Mouse (Mus musculus): ENCODE data around the gene Sh2d1b2. TPM values are rescaled to one million over a fixed set of nuclear protein-coding genes. Genes with fewer than 3 reads are reported as not detected.

Gene Sh2d1b2
- polyA plus RNA-seq, 1 experiment from 2014 or later = not detected

DNA sequence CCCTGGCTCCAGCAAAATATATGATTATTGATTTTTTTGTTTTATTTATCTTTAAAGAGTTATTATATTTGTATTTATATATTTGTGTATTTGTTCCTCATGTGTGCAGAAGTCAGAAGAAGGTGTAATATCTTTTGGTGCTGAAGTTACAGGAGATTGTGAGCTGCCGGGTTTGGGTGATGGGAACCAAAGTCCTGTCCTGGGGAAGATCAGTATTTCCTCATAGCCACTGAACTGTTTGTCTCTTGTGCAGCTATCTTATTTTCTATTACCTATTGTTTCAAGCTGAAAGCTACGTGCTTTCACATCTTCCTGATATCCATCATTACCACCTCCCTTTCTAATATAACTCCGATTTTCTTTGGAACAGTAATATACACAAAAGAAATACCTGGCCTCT, 17.0 kb upstream of the Sh2d1b2 start:
- no peak overlapping the region for H3K27ac ChIP-seq
- peak; percentile 29; the same call in 1 of the 2 replicates for ATAC-seq (ENCODE audit: low FRiP score)
- peak overlapping the region; percentile 82 for H3K4me2 ChIP-seq
- 74% methylated on average over 3 of the region's 3 CpGs for WGBS
- peaks cover 13% of the 10 kb centered on the region for H3K27me3 ChIP-seq
- no peaks in the 10 kb centered on the region for H3K9me3 ChIP-seq
- peaks cover 15% of the 10 kb centered on the region for H3K36me3 ChIP-seq
- H3K9ac ChIP-seq = no peak overlapping the region; the same call in 1 of the 2 replicates
- H3K4me1 ChIP-seq (replicated peaks) = peaks cover 10% of the 10 kb centered on the region
- H3K4me3 ChIP-seq = peak overlapping the region; percentile 95

DNA sequence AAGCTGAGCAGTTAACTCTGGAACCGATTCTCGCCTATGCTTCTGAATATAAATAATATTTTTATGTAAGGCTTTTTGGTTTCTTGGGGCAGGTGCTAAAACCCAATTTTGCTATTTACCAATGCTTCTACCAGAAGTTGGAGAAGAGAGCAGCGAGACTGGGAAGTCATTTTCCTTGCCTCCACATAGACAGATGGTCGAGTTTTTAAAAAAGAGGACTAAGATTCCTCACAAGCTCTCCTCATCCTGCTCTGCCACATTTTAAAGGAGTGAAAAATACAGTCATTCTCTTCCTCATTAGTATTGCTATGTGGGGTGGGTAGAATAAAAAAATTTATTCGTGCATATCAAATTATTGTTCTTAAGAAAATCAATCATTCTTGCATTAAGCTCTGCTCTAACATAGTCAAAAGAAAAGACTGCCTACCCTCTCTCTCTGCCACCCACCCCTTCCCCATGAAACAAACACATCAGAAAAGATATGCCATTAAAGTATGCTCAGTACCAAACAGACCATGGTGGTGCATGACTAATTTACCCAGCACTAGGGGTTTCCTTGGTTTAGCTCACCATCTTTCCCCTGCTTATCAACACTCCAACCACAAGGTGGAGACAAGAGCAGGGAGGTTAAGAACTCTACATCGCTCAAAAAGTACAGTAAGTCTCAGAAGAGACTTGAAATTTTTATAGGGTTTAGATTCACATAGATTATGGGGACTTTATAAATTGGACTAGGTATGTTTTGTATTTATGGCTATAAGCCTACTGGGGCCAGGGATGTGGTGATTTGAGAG, 14.3 kb upstream of the Sh2d1b2 start:
- Histone ChIP-seq H3K9me3 (no peaks in the 10 kb centered on the region), H3K4me1 (replicated peaks) (peaks cover 8% of the 10 kb centered on the region), H3K36me3 (no peaks in the 10 kb centered on the region), H3K4me3 (no peak overlapping the region), H3K27ac (no peak overlapping the region), H3K27me3 (peaks cover 17% of the 10 kb centered on the region), H3K9ac (no peak overlapping the region), H3K4me2 (no peak overlapping the region)
- ATAC-seq (ENCODE audit: low FRiP score) = no peak
- 85% methylated on average over 6 of the region's 6 CpGs for WGBS

DNA sequence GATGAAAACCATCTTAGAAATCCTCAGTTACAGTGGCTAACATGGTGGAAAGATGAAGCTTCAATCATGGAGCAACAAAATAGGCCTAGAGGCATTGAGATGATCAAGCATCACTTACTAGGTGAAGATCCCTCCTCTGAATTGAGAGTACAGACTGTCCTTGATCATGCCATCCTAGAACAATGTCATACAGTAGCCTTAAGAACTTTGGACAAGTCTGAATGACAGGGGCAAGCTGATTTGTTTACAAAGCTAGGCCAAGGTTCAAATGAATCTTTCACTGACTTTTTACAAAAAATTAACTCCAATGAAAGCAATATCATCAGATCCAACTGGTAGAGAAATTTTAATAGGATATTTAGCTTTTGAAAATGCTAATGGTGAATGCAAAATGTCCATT, 12.2 kb upstream of the Sh2d1b2 start:
- Histone ChIP-seq H3K4me3 (no peak overlapping the region), H3K4me2 (no peak overlapping the region), H3K4me1 (replicated peaks) (no peaks in the 10 kb centered on the region), H3K9ac (no peak overlapping the region), H3K27ac (no peak overlapping the region), H3K36me3 (no peaks in the 10 kb centered on the region), H3K27me3 (peaks cover 17% of the 10 kb centered on the region), H3K9me3 (no peaks in the 10 kb centered on the region)
- ATAC-seq (ENCODE audit: low FRiP score) = no peak

DNA sequence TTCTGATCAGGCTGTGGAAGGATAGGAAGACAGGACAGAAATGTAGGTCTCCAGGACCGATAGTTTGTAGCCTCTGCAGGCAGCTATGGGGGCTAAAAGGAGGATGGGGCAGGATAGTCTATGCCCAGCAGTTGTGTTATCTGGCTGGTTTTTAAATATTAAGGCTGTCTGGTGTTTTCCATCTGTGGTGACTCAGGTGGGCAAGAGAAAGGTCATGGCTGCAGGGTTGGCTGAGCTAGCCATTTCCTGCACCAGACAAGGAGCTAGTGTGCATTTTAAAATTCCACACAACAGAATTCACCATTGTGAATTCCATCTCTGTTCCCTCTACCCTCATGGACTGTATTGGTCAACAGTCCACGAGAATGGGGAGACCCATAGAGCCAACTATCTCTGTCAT, 9.3 kb upstream of the Sh2d1b2 start:
- peaks cover 4% of the 10 kb centered on the region; the same call in 1 of the 2 replicates for H3K27me3 ChIP-seq
- no peak overlapping the region for H3K27ac ChIP-seq
- 79% methylated on average over 2 of the region's 2 CpGs for WGBS
- no peak overlapping the region for H3K9ac ChIP-seq
- no peaks in the 10 kb centered on the region for H3K4me1 ChIP-seq (replicated peaks)
- ATAC-seq (ENCODE audit: low FRiP score) = no peak
- no peak overlapping the region for H3K4me2 ChIP-seq
- H3K9me3 ChIP-seq = no peaks in the 10 kb centered on the region
- H3K4me3 ChIP-seq = no peak overlapping the region
- H3K36me3 ChIP-seq = no peaks in the 10 kb centered on the region

DNA sequence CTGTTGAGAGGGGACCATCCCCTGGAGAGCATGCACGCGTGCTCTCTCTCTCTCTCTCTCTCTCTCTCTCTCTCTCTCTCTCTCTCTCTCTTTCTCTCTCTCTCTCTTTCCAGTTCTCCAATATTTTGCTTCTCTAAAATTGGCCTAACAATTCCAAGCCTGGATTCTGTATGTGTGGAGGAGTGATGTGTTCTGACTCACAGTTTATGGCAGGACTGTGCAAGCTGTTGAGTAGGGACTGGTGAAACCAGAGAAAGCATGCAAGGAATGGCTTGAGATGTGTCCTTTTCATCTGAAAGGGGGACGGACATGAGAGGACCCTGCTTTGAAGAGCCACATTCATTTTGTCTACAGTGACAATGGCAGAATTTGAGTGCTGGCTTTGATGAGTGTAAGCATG, 12.5 kb downstream of the Sh2d1b2 start:
- no peaks in the 10 kb centered on the region for H3K36me3 ChIP-seq
- no peak overlapping the region for H3K4me2 ChIP-seq
- no peaks in the 10 kb centered on the region for H3K9me3 ChIP-seq
- WGBS = 94% methylated on average over 3 of the region's 3 CpGs
- H3K9ac ChIP-seq = no peak overlapping the region
- no peaks in the 10 kb centered on the region for H3K4me1 ChIP-seq (replicated peaks)
- H3K27me3 ChIP-seq = peaks cover 16% of the 10 kb centered on the region
- ATAC-seq (ENCODE audit: low FRiP score) = no peak
- no peak overlapping the region for H3K4me3 ChIP-seq
- no peak overlapping the region for H3K27ac ChIP-seq

DNA sequence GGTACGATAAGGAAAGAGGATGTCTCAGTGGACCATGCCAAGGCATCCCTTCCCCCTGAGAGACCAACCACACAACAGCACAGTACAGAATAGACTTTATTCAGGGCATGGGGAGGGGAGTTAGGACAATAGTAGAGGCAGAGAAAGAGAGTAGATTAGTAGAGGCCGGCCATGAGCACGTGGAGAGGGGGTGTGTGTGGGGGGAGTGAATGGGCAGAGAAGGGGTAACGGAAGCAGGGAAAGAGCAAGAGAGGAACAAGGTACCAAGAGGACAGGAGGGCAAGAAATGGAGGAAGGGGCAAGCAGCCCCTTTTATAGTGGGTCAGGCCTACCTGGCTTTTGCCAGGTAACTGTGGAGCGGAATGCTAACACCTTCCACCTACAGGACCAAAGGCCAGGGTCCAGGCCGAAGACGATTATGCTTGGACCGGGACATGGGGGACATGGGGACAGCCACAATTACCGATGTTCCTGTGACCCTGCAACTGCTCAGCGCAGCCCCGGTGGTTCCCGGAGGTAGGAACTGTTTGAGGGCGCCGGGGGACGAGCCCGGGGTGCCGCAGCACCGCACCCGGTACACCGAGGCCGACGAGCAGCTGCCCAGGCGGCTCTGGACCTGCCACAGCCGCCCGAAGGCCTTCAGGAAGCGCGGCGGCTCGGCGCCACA, 22.5 kb downstream of the Sh2d1b2 start:
- peak overlapping the region; percentile 73 for H3K27ac ChIP-seq
- ATAC-seq (ENCODE audit: low FRiP score) = peak; percentile 94
- peaks cover 9% of the 10 kb centered on the region; the same call in 1 of the 2 replicates for H3K27me3 ChIP-seq
- peak overlapping the region; percentile 88 for H3K4me2 ChIP-seq
- H3K4me3 ChIP-seq = peak overlapping the region; percentile 75
- no peaks in the 10 kb centered on the region for H3K9me3 ChIP-seq
- peak overlapping the region; percentile 91 for H3K9ac ChIP-seq
- H3K36me3 ChIP-seq = no peaks in the 10 kb centered on the region
- peaks cover 6% of the 10 kb centered on the region for H3K4me1 ChIP-seq (replicated peaks)
- WGBS = 24% methylated on average over 30 of the region's 30 CpGs

DNA sequence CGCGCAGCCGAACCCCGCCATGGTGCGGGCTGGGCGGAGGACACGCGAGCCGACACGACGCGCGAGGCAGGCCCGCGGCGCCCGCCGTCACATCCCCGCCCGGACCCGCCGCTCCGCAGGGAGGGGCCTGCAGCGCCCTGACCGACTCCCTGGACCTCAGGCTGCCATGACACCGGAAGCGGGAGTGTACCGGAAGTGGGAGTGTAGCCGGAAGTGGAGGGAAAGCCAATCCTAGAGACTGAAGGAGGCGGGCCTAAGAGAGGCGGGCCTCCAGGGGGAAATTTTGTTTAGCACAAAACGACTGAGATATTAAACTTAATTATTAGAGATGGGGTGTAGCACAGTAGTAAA, 23.0 kb downstream of the Sh2d1b2 start:
- no peaks in the 10 kb centered on the region for H3K9me3 ChIP-seq
- peak; percentile 100 for ATAC-seq (ENCODE audit: low FRiP score)
- H3K9ac ChIP-seq = peak overlapping the region; percentile 91
- 0 out of 2 replicates have a peak, but pooled peaks cover 4% of the 10 kb centered on the region for H3K27me3 ChIP-seq
- 6% methylated on average over 32 of the region's 32 CpGs for WGBS
- peak overlapping the region; percentile 88 for H3K4me2 ChIP-seq
- peak overlapping the region; percentile 73 for H3K27ac ChIP-seq
- no peaks in the 10 kb centered on the region for H3K36me3 ChIP-seq
- peak overlapping the region; percentile 75 for H3K4me3 ChIP-seq
- H3K4me1 ChIP-seq (replicated peaks) = peaks cover 6% of the 10 kb centered on the region

DNA sequence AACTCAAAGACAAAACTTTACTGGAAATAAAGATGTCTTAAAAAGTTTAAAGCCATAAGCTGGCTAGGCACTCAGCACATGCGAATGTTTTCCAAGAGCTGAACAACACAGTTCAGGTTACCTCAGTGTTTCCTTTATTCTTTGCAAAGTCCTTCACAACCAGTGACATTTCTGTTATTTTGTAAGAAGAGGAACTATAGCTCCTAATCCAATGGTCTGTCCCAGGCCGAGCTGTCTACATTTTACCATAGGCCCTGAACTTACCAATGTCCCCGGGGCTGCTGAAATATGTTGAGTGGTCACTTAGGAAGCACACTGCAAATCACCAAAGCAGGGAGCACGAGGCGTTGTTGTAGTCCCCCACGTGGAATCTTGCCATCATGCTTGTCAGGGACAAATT, 37.7 kb downstream of the Sh2d1b2 start:
- no peak overlapping the region for H3K9ac ChIP-seq
- WGBS = 86% methylated on average over 6 of the region's 6 CpGs

DNA sequence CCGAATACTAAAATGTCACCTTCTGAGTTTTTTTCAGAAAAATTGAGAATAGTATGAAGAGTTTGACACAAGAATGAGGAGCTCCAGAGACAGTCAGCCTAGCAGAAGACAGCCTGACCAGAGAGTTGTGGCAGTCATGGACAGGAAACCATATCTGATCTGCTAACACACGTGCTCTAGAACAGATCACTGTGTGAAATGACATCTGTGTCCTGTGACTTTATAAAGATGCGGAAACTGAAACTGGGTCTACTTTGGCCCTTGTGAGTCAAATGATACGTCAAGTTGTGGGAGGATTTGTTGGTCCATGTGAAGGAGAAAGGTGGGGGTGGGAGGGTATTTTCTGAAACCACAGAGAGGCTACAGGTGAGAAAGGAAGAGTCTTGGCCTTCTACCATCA, 38.1 kb downstream of the Sh2d1b2 start:
- Histone ChIP-seq H3K4me1 (replicated peaks) (no peaks in the 10 kb centered on the region), H3K4me2 (no peak overlapping the region), H3K27me3 (no peaks in the 10 kb centered on the region), H3K9me3 (0 out of 2 replicates have a peak, but pooled peaks cover 8% of the 10 kb centered on the region), H3K27ac (no peak overlapping the region), H3K36me3 (no peaks in the 10 kb centered on the region), H3K9ac (no peak overlapping the region), H3K4me3 (no peak overlapping the region)
- 88% methylated on average over 4 of the region's 4 CpGs for whole genome bisulfite sequencing
- no peak for ATAC-seq (ENCODE audit: low FRiP score)

More for the DNA sequence above, 37.7 kb downstream of the Sh2d1b2 start:
- Histone ChIP-seq H3K4me1 (replicated peaks) (no peaks in the 10 kb centered on the region), H3K27me3 (no peaks in the 10 kb centered on the region), H3K27ac (no peak overlapping the region), H3K4me2 (no peak overlapping the region), H3K36me3 (no peaks in the 10 kb centered on the region), H3K9me3 (0 out of 2 replicates have a peak, but pooled peaks cover 5% of the 10 kb centered on the region), H3K4me3 (no peak overlapping the region)
- ATAC-seq (ENCODE audit: low FRiP score) = no peak

DNA sequence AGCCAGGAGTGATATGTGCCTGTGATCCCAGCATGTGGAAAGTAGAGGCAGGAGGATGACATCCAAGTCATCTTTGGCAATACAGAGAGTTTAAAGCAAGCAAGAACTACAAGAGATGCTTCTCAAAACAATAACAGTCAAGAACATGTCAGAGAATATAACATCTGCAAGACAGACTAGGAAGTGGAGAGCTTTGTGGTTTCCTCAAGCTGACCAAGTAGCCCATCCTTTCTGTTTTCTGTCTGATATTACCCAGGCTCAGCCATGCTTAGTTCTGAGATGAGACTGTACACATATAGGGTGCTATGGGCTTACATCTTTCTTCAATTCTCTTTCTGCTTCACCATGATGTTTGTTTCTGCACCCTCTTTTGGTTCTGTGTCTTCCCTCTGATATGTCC, 40.7 kb downstream of the Sh2d1b2 start:
- ATAC-seq (ENCODE audit: low FRiP score) = no peak
- Histone ChIP-seq H3K4me1 (replicated peaks) (no peaks in the 10 kb centered on the region), H3K9me3 (0 out of 2 replicates have a peak, but pooled peaks cover 5% of the 10 kb centered on the region), H3K4me3 (no peak overlapping the region), H3K36me3 (no peaks in the 10 kb centered on the region), H3K27me3 (no peaks in the 10 kb centered on the region), H3K27ac (no peak overlapping the region), H3K9ac (no peak overlapping the region), H3K4me2 (no peak overlapping the region)

DNA sequence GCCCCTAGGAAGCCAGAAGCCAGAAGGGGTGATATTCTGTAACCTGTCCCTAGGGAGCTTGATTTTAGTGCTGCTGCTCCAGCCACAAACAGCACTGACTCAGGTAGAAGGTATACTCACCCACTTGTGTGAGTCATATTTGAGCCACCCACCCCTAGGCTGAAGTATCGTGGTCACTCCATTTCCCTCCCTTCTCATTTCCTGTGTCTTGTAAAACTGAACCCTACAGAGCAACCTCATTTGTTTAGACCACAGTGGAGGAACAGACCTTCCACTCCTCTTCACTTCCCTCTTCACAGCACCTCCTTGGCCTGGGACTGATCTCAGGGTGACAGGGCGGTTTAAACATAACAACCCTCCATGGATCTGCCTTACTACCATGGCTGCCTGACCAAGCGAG, 44.5 kb downstream of the Sh2d1b2 start, which contains the start of gene Sh2d1b1:
Gene Sh2d1b1, plus strand, starts transcription at position 305 of the 400 bp plus-strand sequence.
- H3K9ac ChIP-seq = no peak within 1 kb of the TSS
- H3K9me3 ChIP-seq = 0 out of 2 replicates have a peak, but pooled peaks cover 5% of the 10 kb centered on the region
- no peak for ATAC-seq (ENCODE audit: low FRiP score)
- no peaks in the 10 kb centered on the region for H3K27me3 ChIP-seq
- H3K27ac ChIP-seq = no peak within 1 kb of the TSS
- no peaks in the 10 kb centered on the region for H3K4me1 ChIP-seq (replicated peaks)
- no peak within 1 kb of the TSS for H3K4me2 ChIP-seq
- no peaks in the 10 kb centered on the region for H3K36me3 ChIP-seq
- no peak within 1 kb of the TSS for H3K4me3 ChIP-seq
- 85% methylated on average over 3 of the region's 3 CpGs for WGBS

DNA sequence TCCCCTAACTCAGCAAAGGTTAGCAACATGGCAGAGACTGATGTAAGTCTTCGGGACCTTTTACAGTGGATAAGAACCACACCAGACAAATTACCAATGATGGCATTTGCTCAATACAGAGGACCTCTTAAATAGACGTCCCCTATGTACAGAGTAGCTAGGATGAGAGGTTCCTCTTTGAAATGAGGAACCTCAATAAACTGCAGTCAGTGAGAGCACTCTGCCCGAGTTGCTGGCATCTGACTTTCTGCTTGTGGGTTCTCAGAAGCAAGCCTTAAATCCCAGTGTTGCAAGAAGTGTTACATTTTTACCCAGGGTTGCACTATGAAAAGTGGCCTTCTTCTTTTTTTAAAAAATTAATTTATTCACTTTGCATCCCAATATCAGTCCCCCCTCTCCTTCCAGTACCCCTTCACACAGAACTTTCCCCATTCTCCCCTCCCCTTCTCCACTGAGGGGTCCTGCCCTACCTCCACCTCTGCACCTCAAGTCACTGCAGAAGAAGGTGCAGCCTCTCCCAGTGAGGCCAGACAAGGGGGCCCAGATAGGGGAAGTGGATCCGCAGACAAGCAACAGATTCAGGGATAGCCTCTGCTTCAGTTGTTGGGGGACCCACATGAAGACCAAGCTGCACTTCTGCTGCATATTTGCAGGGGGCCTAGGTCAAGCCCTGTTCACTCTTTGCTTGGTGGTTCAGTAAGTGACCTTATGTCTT, 50.0 kb downstream of the Sh2d1b2 start:
- Histone ChIP-seq H3K27me3 (no peaks in the 10 kb centered on the region), H3K9ac (no peak overlapping the region), H3K4me1 (replicated peaks) (no peaks in the 10 kb centered on the region), H3K4me2 (no peak overlapping the region), H3K4me3 (no peak overlapping the region), H3K9me3 (no peaks in the 10 kb centered on the region), H3K36me3 (no peaks in the 10 kb centered on the region), H3K27ac (no peak overlapping the region)
- no peak for ATAC-seq (ENCODE audit: low FRiP score)
- WGBS = 81% methylated on average over 4 of the region's 4 CpGs

Measured in hindbrain, embryonic 13.5 days (tissue).